Mouse (Mus musculus): ENCODE data around the gene Asdurf.
"Not testable (repeated sequence)": the region's sequence is repeated elsewhere in the genome, so short reads cannot be mapped to it uniquely, and the experiment has no call there.

Asdurf gene

DNA sequence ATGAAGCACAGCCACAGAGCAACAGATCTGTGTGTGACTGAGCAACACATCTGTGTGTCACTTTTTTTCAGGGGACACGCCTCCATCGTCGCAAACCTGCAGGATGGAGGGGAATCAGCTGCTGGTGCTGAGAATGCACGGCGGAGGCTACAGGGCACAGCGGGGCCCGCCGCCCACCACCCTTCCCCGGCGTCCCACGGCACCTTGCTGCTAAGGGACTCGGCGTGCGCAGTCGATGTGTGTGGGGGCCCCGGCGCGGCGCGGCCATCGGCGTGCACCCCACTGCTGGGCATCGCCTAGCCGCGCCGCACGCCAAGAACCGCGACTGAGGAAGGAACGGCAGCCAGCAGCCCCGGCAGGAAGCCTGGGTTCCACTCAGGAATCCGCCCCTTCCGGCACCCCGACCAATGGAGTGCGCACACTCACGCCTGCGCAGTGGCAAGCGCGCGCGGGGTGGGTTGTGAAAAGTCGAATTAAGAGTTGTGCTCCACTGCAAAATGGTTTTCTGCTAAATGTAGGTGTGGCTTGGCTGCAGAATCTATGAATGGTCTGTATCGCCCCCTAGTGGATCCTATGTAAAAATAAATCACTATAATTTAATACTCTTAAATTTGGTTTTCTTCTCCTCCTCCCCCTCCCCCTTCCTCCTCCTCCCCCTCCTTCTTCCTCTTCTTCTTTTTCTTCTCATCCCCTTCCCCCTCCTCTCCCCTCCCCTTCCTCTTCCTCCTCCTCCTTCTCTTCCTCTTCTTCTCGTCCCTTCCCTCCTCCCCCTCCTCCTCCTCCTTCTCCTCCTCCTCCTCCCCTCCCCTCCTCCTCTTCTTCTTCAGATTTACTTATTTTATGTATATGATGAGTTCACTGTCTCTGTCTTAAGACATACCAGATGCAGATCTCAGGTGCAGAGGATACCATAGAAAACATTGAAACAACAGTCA is at the start of gene Asdurf, which contains the start of the genes Gm28551 and Asnsd1:
TSS of gene Asdurf (minus strand) at position 293 of the 935 bp plus-strand sequence.
TSS of gene Gm28551 (minus strand) at position 341 of the 935 bp plus-strand sequence.
TSS of gene Asnsd1 (minus strand) at position 426 of the 935 bp plus-strand sequence.
- in situ Hi-C loops (cut with MboI; ENCODE audit: low sequenced_read_pairs), result no loop called here

DNA sequence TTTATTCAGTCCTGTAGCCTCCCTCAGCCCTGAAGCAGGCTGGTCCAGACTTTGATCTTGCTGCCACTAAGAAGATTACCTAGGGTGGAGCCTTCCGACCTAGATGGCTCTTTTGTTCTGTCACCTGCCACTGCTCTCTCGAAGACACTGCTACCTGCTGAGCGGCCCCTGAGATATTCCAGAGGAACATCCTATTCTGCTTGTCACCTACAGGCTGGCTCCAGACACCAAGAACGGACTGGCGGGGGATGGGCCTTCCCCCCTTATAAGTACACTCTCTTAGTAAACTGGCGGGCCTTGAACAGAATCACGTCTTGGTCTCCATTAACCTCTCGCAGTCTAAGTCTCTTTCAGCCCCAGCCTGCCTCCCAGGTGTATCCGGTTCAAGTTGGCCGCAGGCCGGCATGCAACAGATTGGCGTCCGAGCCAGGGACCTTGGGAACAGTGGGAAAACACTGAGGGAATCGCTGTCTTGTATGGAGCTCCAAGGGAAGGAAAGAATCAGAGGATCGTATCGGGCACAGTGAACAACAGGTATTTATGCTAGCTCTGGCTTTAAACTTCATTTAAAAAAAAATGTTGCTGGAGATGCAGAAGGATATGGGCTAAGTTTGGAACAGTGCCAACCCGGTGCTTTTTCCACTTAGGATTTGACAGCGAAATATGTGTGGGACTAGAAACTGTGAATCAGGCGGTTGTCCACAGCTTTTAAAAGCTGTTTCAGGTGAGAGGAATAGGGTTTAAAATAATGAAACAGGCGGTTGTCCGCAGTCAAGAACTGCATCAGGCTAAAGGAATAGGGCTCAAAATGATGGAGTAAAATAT is 41.7 kb upstream of the Asdurf start:
- in situ Hi-C loops (cut with MboI; ENCODE audit: low sequenced_read_pairs), result not testable (repeated sequence)

- in situ Hi-C loops (cut with MboI; ENCODE audit: low sequenced_read_pairs), result no loop called here
These were observed 36.3 kb upstream of the Asdurf start for GRCm38 (mm10) chr1:53388762-53389161.

- in situ Hi-C loops (cut with MboI; ENCODE audit: low sequenced_read_pairs), result no loop called here
These were observed 31.8 kb upstream of the Asdurf start for GRCm38 (mm10) chr1:53384085-53384688.

DNA sequence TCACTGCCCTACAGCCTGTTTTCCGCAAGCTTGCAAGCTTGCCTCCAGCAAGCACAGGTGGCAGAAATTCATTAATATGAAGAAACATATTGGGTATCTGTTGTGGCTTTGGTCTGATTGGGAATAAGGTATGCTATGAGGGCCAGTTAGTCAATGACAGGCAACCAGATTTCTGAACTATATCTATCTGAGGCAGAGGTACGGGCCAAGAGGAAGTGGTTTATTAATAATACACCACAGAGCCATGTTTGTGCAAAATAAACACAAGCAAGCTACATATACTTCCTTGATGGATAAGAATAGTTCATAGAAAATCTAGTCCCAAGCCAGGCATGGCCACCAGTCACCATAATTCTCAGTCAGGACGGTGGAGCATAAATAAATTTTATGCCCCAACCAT is 25.3 kb upstream of the Asdurf start:
- in situ Hi-C loops (cut with MboI; ENCODE audit: low sequenced_read_pairs), result no loop called here

DNA sequence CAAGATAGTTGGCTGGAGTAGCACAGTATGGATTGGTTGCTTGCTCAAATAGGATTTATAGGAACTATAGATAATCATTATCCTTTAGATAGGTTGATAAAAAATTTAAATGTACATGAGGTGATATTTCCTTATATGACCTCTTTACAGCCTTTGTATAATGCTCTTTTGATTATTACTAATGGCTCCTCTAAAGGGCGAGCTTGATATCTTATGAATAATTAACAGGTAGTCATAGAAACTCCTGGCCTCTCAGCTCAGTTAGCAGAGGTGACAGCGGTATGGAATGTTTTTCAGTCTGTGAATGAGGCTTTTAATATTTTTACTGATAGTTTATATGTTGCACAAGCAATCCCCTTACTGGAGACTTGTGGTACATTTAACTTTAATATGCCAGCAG is 23.5 kb upstream of the Asdurf start:
- in situ Hi-C loops (cut with MboI; ENCODE audit: low sequenced_read_pairs), result not testable (repeated sequence)

GRCm38 (mm10) chr1:53358988-53359387 is 6.6 kb upstream of the Asdurf start:
- in situ Hi-C loops (cut with MboI; ENCODE audit: low sequenced_read_pairs), result no loop called here

DNA sequence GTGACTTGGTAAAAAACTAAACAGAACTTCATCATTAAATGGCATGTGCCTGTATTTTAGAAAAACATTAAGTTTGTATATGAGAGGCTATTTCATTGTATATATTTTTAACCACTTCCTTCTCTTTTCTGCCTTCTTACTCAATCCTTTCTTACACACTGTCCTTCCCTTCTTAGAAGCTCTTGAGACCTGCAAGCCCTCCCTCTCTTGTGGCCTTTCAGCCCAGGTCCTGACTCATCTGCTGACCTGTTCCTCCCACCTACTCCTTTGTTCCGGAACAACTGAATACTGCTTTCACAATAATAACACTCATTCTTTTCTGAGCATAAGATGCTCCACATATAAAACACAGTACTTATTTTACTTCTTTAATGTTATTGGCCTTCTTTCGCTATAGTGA is 11.3 kb downstream of the Asdurf start:
- in situ Hi-C loops (cut with MboI; ENCODE audit: low sequenced_read_pairs), result no loop called here

DNA sequence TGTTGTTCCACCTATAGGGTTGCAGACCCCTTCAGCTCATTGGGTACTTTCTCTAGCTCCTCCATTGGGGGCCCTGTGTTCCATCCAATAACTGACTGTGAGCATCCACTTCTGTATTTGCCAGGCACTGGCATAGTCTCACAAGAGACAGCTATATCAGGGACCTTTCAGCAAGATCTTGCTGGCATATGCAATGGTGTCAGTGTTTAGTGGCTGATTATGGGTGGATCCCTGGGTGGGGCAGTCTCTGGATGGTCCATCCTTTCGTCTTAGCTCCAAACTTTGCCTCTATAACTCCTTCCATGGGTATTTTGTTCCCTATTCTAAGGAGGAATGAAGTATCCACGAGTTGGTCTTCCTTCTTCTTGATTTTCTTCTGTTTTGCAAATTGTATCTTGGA is 15.0 kb downstream of the Asdurf start:
- in situ Hi-C loops (cut with MboI; ENCODE audit: low sequenced_read_pairs), result not testable (repeated sequence)

GRCm38 (mm10) chr1:53335465-53335864 is 17.0 kb downstream of the Asdurf start:
- in situ Hi-C loops (cut with MboI; ENCODE audit: low sequenced_read_pairs), result no loop called here

- in situ Hi-C loops (cut with MboI; ENCODE audit: low sequenced_read_pairs), result not testable (repeated sequence)
These were observed 18.9 kb downstream of the Asdurf start for GRCm38 (mm10) chr1:53333527-53333926.

GRCm38 (mm10) chr1:53324827-53325494 is 27.5 kb downstream of the Asdurf start:
- in situ Hi-C loops (cut with MboI; ENCODE audit: low sequenced_read_pairs), result no loop called here

DNA sequence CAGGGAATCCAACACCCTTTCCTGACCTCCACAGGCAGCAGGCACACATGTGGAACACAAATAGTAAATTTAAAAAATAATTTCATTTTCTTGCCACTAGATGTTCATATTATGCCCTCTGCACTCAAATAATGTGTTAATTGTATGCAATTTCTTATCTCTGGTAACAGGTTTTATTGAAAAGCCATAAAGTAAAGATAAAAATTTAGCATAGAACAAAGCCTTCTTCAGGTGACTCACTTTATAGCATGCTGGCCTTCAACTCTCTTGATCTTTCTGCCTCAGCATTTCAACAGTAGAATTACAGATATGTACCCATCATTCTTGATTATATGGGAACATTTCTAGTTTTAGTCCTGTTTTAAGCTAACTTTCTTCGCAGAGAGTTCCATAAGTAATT is 28.1 kb downstream of the Asdurf start:
- in situ Hi-C loops (cut with MboI; ENCODE audit: low sequenced_read_pairs), result no loop called here

- in situ Hi-C loops (cut with MboI; ENCODE audit: low sequenced_read_pairs), result no loop called here
These were observed 29.2 kb downstream of the Asdurf start for GRCm38 (mm10) chr1:53323254-53323653.

- in situ Hi-C loops (cut with MboI; ENCODE audit: low sequenced_read_pairs), result no loop called here
These were observed 30.6 kb downstream of the Asdurf start for GRCm38 (mm10) chr1:53321662-53322344.

DNA sequence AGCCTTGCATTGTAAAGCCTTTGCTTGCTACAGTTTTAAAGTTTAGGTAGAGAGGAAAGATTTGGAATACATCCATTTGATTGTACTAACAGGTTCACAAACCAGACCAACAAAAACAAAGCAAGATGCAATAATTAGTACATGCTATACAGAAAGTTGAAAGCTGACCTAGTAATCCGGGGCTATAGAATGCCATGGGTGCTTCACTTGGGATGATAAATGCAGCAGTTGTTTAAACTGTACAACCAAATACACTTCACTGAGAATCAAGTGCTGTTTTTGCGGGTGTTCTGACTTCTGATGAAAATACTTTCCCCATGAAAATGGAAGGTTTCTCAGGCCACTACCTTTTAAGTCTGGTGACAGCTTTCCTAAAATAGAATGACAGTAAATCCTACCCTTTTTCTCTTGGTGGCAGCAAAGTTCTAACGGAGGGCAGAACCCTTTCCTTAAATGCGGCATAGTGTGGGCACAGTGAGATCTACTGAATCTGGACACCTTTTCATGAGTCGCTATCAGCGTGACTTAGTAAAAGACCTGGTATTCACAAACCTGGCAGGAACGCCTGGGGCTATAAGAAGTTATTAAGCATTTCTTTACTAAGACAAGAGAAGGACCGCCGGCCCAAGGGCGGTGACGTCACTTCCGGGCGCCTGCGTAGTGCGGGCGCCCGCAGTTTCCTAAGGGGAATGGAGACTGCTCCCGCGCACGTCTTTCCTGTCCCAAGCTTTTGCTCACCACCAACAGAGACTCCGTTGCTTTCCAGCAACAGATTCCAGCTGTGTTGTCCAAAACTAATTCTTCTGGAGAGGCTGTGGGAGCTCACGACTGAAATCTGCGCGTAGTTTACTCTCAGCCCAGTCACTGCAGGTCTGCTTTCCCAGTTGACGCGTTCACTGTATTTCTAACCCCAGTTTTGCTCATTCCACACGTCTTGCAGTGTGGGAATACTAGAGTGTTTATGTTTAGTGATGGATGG is 39.1 kb downstream of the Asdurf start, which contains the start of gene Osgepl1:
TSS of gene Osgepl1 (plus strand) at position 636 of the 979 bp plus-strand sequence.
- in situ Hi-C loops (cut with MboI; ENCODE audit: low sequenced_read_pairs), result no loop called here

- in situ Hi-C loops (cut with MboI; ENCODE audit: low sequenced_read_pairs), result no loop called here
These were observed 51.9 kb downstream of the Asdurf start for GRCm38 (mm10) chr1:53300506-53300905.
